Mouse (Mus musculus) MEL (cell line): Measurements from ENCODE around the gene Atf7. TPM values are rescaled to one million over a fixed set of nuclear protein-coding genes. Genes with fewer than 3 reads are reported as not detected.

Experiments
- DNase-seq: peaks from one replicate; pipeline ENCODE4 v3.0.0; 2011; ENCODE audit warnings: low read depth, low spot score
- H3K27ac ChIP-seq: 2 replicates; pipeline ENCODE4 v1.5.1; 2012; ENCODE audit warnings: low read depth, mild to moderate bottlenecking, control low read depth, low read length, moderate library complexity; ENCODE audit not compliant: control insufficient read depth
- H3K27me3 ChIP-seq, 2 experiments: fragments of 150-350 bp in 1 of 2; sonication (generic) in 1 of 2; 2 replicates each; pipeline ENCODE4 v1.6.1; 2012; ENCODE audit warnings: low read length in 2 of 2, mild to moderate bottlenecking in 2 of 2, improper control_type of control experiment in 1 of 2, moderate library complexity in 1 of 2; ENCODE audit not compliant: insufficient read depth in 2 of 2, control insufficient read depth in 1 of 2
- H3K36me3 ChIP-seq, 2 experiments: 2 replicates each; pipeline ENCODE4 v1.6.1; 2012 to 2014; ENCODE audit warnings: low read length in 2 of 2, improper control_type of control experiment in 1 of 2, inconsistent platforms in 1 of 2, mild to moderate bottlenecking in 1 of 2; ENCODE audit not compliant: insufficient read depth in 2 of 2, control insufficient read depth in 1 of 2
- H3K4me1 ChIP-seq, 2 experiments: fragments of 150-350 bp in 1 of 2; sonication (generic) in 1 of 2; 2 replicates each; pipeline ENCODE4 v1.6.1; 2012; ENCODE audit warnings: low read length in 2 of 2, improper control_type of control experiment in 1 of 2, mild to moderate bottlenecking in 1 of 2; ENCODE audit not compliant: insufficient read depth in 2 of 2, control insufficient read depth in 1 of 2
- H3K4me3 ChIP-seq, 2 experiments: fragments of 150-350 bp in 1 of 2; sonication (generic) in 1 of 2; 2 replicates each; pipeline ENCODE4 v1.5.1; 2012; ENCODE audit warnings: low read depth in 2 of 2, low read length in 2 of 2, mild to moderate bottlenecking in 2 of 2, moderate library complexity in 2 of 2, control low read depth in 1 of 2, improper control_type of control experiment in 1 of 2; ENCODE audit not compliant: control insufficient read depth in 1 of 2, insufficient read depth in 1 of 2
- H3K79me2 ChIP-seq: 2 replicates; pipeline ENCODE4 v1.6.1; 2012; ENCODE audit warnings: mild to moderate bottlenecking, low read length, moderate library complexity; ENCODE audit not compliant: control insufficient read depth, poor library complexity, insufficient read depth
- H3K9ac ChIP-seq: 2 replicates; pipeline ENCODE4 v1.6.1; 2012; ENCODE audit warnings: low read depth, mild to moderate bottlenecking, control low read depth, low read length, moderate library complexity; ENCODE audit not compliant: control insufficient read depth, poor library complexity, severe bottlenecking
- H3K9me3 ChIP-seq: fragments of 150-350 bp; sonication (generic); replicated peaks from 2 replicates; pipeline ENCODE4 v1.6.1; 2012; ENCODE audit warnings: mild to moderate bottlenecking, low read length, improper control_type of control experiment, moderate library complexity; ENCODE audit not compliant: insufficient read depth
- BHLHE40 ChIP-seq: IDR thresholded peaks from 2 replicates; pipeline ENCODE4 v1.6.1; 2012; ENCODE audit warnings: low read depth, mild to moderate bottlenecking, inconsistent platforms, low read length, improper control_type of control experiment, borderline replicate concordance
- CHD1 ChIP-seq: IDR thresholded peaks from 2 replicates; pipeline ENCODE4 v1.6.1; 2012; ENCODE audit warnings: low read depth, mild to moderate bottlenecking, inconsistent platforms, low read length, improper control_type of control experiment
- CTCF ChIP-seq, 3 experiments: IDR thresholded peaks in 2 of 3; conservative IDR thresholded peaks in 1 of 3; 2 replicates each; pipeline ENCODE4 v1.5.1; 2011 to 2012; ENCODE audit warnings: low read length in 3 of 3, low read depth in 2 of 3, mild to moderate bottlenecking in 2 of 3, improper control_type of control experiment in 1 of 3, inconsistent platforms in 1 of 3, mixed read lengths in 1 of 3, moderate library complexity in 1 of 3; ENCODE audit not compliant: control insufficient read depth in 1 of 3, insufficient read depth in 1 of 3, poor library complexity in 1 of 3, severe bottlenecking in 1 of 3
- E2F4 ChIP-seq: IDR thresholded peaks from 2 replicates; pipeline ENCODE4 v1.6.1; 2011; ENCODE audit warnings: low read depth, low read length, improper control_type of control experiment, borderline replicate concordance
- GABPA ChIP-seq: IDR thresholded peaks from 2 replicates; pipeline ENCODE4 v1.6.1; 2012; ENCODE audit warnings: low read depth, mild to moderate bottlenecking, inconsistent platforms, low read length, improper control_type of control experiment, moderate library complexity
- GATA1 ChIP-seq: IDR thresholded peaks from 2 replicates; pipeline ENCODE4 v1.6.1; 2011; ENCODE audit warnings: low read depth, low read length, improper control_type of control experiment
- HCFC1 ChIP-seq: IDR thresholded peaks from 2 replicates; pipeline ENCODE4 v1.6.1; 2012; ENCODE audit warnings: low read depth, mild to moderate bottlenecking, inconsistent platforms, low read length, improper control_type of control experiment, moderate library complexity
- MAFK ChIP-seq: IDR thresholded peaks from 2 replicates; pipeline ENCODE4 v1.6.1; 2011; ENCODE audit warnings: low read depth, mild to moderate bottlenecking, low read length, improper control_type of control experiment, borderline replicate concordance
- MAZ ChIP-seq: IDR thresholded peaks from 2 replicates; pipeline ENCODE4 v1.6.1; 2012; ENCODE audit warnings: low read depth, mild to moderate bottlenecking, inconsistent platforms, low read length, improper control_type of control experiment
- MXI1 ChIP-seq: IDR thresholded peaks from 2 replicates; pipeline ENCODE4 v1.6.1; 2011; ENCODE audit warnings: mild to moderate bottlenecking, low read depth, low read length, improper control_type of control experiment
- MYB ChIP-seq: IDR thresholded peaks from 2 replicates; pipeline ENCODE4 v1.6.1; 2011; ENCODE audit warnings: mild to moderate bottlenecking, low read depth, low read length, improper control_type of control experiment
- NRF1 ChIP-seq: IDR thresholded peaks from 2 replicates; pipeline ENCODE4 v1.6.1; 2014; ENCODE audit warnings: low read depth, mild to moderate bottlenecking, inconsistent platforms, low read length, improper control_type of control experiment, moderate library complexity; ENCODE audit not compliant: poor library complexity, insufficient read depth, severe bottlenecking
- POLR2AphosphoS5 ChIP-seq: IDR thresholded peaks from 2 replicates; pipeline ENCODE4 v1.6.1; 2012; ENCODE audit warnings: low read depth, borderline replicate concordance, mild to moderate bottlenecking, inconsistent platforms, low read length, moderate library complexity, mixed read lengths
- SMC3 ChIP-seq: IDR thresholded peaks from 2 replicates; pipeline ENCODE4 v1.6.1; 2011; ENCODE audit warnings: low read depth, low read length, improper control_type of control experiment
- TAL1 ChIP-seq: IDR thresholded peaks from 2 replicates; pipeline ENCODE4 v1.6.1; 2012; ENCODE audit warnings: mild to moderate bottlenecking, inconsistent platforms, low read length, moderate library complexity, mixed read lengths
- UBTF ChIP-seq: IDR thresholded peaks from 2 replicates; pipeline ENCODE4 v1.6.1; 2012; ENCODE audit warnings: low read depth, mild to moderate bottlenecking, inconsistent platforms, low read length, improper control_type of control experiment, moderate library complexity, borderline replicate concordance; ENCODE audit not compliant: insufficient read depth
- USF1 ChIP-seq: IDR thresholded peaks from 2 replicates; pipeline ENCODE4 v1.6.1; 2014; ENCODE audit warnings: low read depth, mild to moderate bottlenecking, inconsistent platforms, low read length, improper control_type of control experiment, moderate library complexity
- USF2 ChIP-seq, 2 experiments: IDR thresholded peaks; 2 replicates each; pipeline ENCODE4 v1.6.1; 2011 to 2012; ENCODE audit warnings: improper control_type of control experiment in 2 of 2, low read length in 2 of 2, borderline replicate concordance in 1 of 2, inconsistent platforms in 1 of 2, low read depth in 1 of 2, mild to moderate bottlenecking in 1 of 2; ENCODE audit not compliant: insufficient read depth in 1 of 2
- ZC3H11A ChIP-seq: IDR thresholded peaks from 2 replicates; pipeline ENCODE4 v1.6.1; 2012; ENCODE audit warnings: low read depth, mild to moderate bottlenecking, inconsistent platforms, low read length, improper control_type of control experiment
- ZNF384 ChIP-seq: IDR thresholded peaks from 2 replicates; pipeline ENCODE4 v1.6.1; 2012; ENCODE audit warnings: low read depth, mild to moderate bottlenecking, inconsistent platforms, low read length, improper control_type of control experiment
- polyA plus RNA-seq, 2 experiments: library from polyadenylated mRNA; stranded (reverse) in 1 of 2; unstranded in 1 of 2; fragments of >175 nt in 1 of 2; fragments of >200 nt in 1 of 2; gene quantifications; 2 replicates each; pipeline versions ENCODE4 v1.2.1 to v1.2.4; 2012; ENCODE audit warnings: low replicate concordance in 2 of 2, low read depth in 1 of 2; ENCODE audit not compliant: insufficient read length in 2 of 2, insufficient read depth in 1 of 2, missing spikeins in 1 of 2
- total RNA-seq: library from RNA; depleted of rRNA; stranded (reverse); fragments of 300-350 nt; gene quantifications from 2 replicates; pipeline ENCODE4 v1.2.3, GENCODE M21; 2012

The Atf7 gene
- total and polyA plus RNA-seq, 3 experiments = 12.8 to 49.6 TPM; not detected in 1

GRCm38 (mm10) chr15:102578351-102578750, 46.9 kb downstream of the Atf7 start:
- TF ChIP-seq MAZ = no peak
- TF ChIP-seq MXI1 = no peak
- TF ChIP-seq E2F4 = no peak
- TF ChIP-seq CTCF (IDR thresholded peaks at IDR 0.05 in 2 of 3, conservative IDR thresholded peaks at IDR 0.05 in 1 of 3; ENCODE audit: control insufficient read depth in 1 of 3, insufficient read depth in 1 of 3, low read depth in 2 of 3, low read length in 3 of 3, poor library complexity in 1 of 3, severe bottlenecking in 1 of 3) = no peak
- TF ChIP-seq MAFK = no peak
- no peak for TF ChIP-seq USF2 (IDR thresholded peaks at IDR 0.05; ENCODE audit: borderline replicate concordance in 1 of 2, insufficient read depth in 1 of 2, low read depth in 1 of 2, low read length in 2 of 2)
- TF ChIP-seq ZC3H11A = no peak
- TF ChIP-seq USF1 = no peak
- TF ChIP-seq POLR2AphosphoS5 = no peak
- TF ChIP-seq MYB = no peak
- no peak for TF ChIP-seq NRF1
- TF ChIP-seq HCFC1 = no peak
- peaks cover 5 to 13% of the 10 kb centered on the region in 2 experiments for H3K36me3 ChIP-seq
- H3K4me3 ChIP-seq = no peak overlapping the region
- H3K79me2 ChIP-seq = no peaks in the 10 kb centered on the region
- no peak for DNase-seq
- no peaks in the 10 kb centered on the region for H3K9me3 ChIP-seq
- H3K9ac ChIP-seq = no peak overlapping the region
- H3K27ac ChIP-seq = no peak overlapping the region
- H3K27me3 ChIP-seq = no peaks in the 10 kb centered on the region
- H3K4me1 ChIP-seq = peaks cover 0 to 7% of the 10 kb centered on the region in 2 experiments; a peak in 2 of 4 replicates

GRCm38 (mm10) chr15:102576972-102577371, 48.3 kb downstream of the Atf7 start:
- Histone ChIP-seq H3K27ac (no peak overlapping the region), H3K27me3 (no peaks in the 10 kb centered on the region), H3K4me1 (peaks cover 0 to 7% of the 10 kb centered on the region in 2 experiments; a peak in 1 of 4 replicates), H3K9ac (no peak overlapping the region), H3K9me3 (no peaks in the 10 kb centered on the region), H3K36me3 (peaks cover 5 to 13% of the 10 kb centered on the region in 2 experiments), H3K4me3 (no peak overlapping the region), H3K79me2 (no peaks in the 10 kb centered on the region)
- TF ChIP-seq GABPA (no peak), TAL1 (no peak), ZNF384 (no peak), BHLHE40 (no peak), ZC3H11A (no peak), POLR2AphosphoS5 (no peak), MAZ (no peak), USF1 (no peak), CHD1 (no peak), UBTF (no peak), CTCF (IDR thresholded peaks at IDR 0.05 in 2 of 3, conservative IDR thresholded peaks at IDR 0.05 in 1 of 3; ENCODE audit: control insufficient read depth in 1 of 3, insufficient read depth in 1 of 3, low read depth in 2 of 3, low read length in 3 of 3, poor library complexity in 1 of 3, severe bottlenecking in 1 of 3) (no peak), SMC3 (no peak), HCFC1 (no peak), E2F4 (no peak), GATA1 (no peak)
- no peak for DNase-seq
